Mouse (Mus musculus) heart, embryonic 15.5 days (tissue): ENCODE measurements around the gene Serf2. TPM values are rescaled to one million over a fixed set of nuclear protein-coding genes. Genes with fewer than 3 reads are reported as not detected.
"Not testable (repeated sequence)": the region's sequence is repeated elsewhere in the genome, so short reads cannot be mapped to it uniquely, and the experiment has no call there.

Source experiments
- ATAC-seq: fragments of 200-750 bp; cut with Nextera tagmentation; replicated peaks from 2 replicates; pipeline ENCODE4 v1.8.0; 2017; ENCODE audit warnings: low read depth, moderate TSS enrichment; ENCODE audit not compliant: insufficient number of reproducible peaks, insufficient read depth, low FRiP score
- H3K27ac ChIP-seq: fragments of 300-500 bp; sonication (generic); 2 replicates; pipeline ENCODE4 v1.5.1; 2015; ENCODE audit warnings: mild to moderate bottlenecking, inconsistent platforms
- H3K27me3 ChIP-seq: fragments of 300-500 bp; sonication (generic); 2 replicates; pipeline ENCODE4 v1.6.1; 2015; ENCODE audit warnings: inconsistent platforms
- H3K36me3 ChIP-seq: fragments of 300-500 bp; sonication (generic); 2 replicates; pipeline ENCODE4 v1.6.1; 2015; ENCODE audit warnings: mild to moderate bottlenecking, inconsistent platforms
- H3K4me1 ChIP-seq: fragments of 300-500 bp; sonication (generic); replicated peaks from 2 replicates; pipeline ENCODE4 v1.6.1; 2015; ENCODE audit warnings: inconsistent platforms
- H3K4me2 ChIP-seq: fragments of 300-500 bp; sonication (generic); 2 replicates; pipeline ENCODE4 v1.6.1; 2015; ENCODE audit warnings: inconsistent platforms, mild to moderate bottlenecking, moderate library complexity
- H3K4me3 ChIP-seq: fragments of 300-500 bp; sonication (generic); 2 replicates; pipeline ENCODE4 v1.5.1; 2015; ENCODE audit warnings: mild to moderate bottlenecking, inconsistent platforms
- H3K9ac ChIP-seq: fragments of 300-500 bp; sonication (generic); 2 replicates; pipeline ENCODE4 v1.6.1; 2015; ENCODE audit warnings: mild to moderate bottlenecking, inconsistent platforms
- H3K9me3 ChIP-seq: fragments of 300-500 bp; sonication (generic); replicated peaks from 2 replicates; pipeline ENCODE4 v1.6.1; 2016; ENCODE audit warnings: inconsistent platforms
- WGBS: fragments of 180-500 bp; shearing (Covaris S2); methylation state at CpG from one replicate; pipeline ENCODE4 v1.1.7; 2015; ENCODE audit warnings: mixed read lengths; 5-methylcytosine and 5-hydroxymethylcytosine counted together
- polyA plus RNA-seq: library from polyadenylated mRNA; unstranded; fragments of >200 nt; fragmentation: Nextera tagmentation; extraction: Ambion mirVana; gene quantifications from 2 replicates; pipeline ENCODE4 v1.2.1, GENCODE M21; 2015

Gene Serf2
- polyA plus RNA-seq, 1 experiment from 2014 or later = 549 TPM

DNA sequence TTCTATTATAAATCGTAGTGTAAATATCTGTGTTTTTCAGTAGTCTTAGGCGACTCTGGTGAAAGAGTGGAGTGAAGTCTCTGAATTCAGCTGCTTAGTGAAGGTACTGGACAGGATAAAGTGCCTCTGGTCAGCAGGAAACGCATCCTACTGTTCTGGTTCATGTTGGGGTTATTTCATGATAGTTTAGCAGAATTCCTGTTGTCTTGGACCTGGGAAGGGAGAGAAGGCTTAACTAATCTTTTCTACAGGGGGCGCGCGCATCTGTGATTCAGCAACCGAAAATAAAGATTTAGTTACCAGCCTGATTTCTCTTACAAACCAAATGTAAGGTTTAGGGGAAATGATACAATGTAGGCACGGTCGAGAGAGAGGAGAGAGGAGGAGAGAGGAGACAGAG is 859 bp upstream of the Serf2 start:
- Histone ChIP-seq H3K9me3 (no peaks in the 10 kb centered on the region), H3K27me3 (no peaks in the 10 kb centered on the region), H3K9ac (peak overlapping the region; percentile 65), H3K4me3 (peak overlapping the region; percentile 99), H3K4me1 (peaks cover 29% of the 10 kb centered on the region), H3K4me2 (peak overlapping the region; percentile 82), H3K27ac (peak overlapping the region; percentile 98), H3K36me3 (peaks cover 13% of the 10 kb centered on the region)
- no peak for ATAC-seq
- WGBS = 16% methylated on average over 9 of the region's 9 CpGs

DNA sequence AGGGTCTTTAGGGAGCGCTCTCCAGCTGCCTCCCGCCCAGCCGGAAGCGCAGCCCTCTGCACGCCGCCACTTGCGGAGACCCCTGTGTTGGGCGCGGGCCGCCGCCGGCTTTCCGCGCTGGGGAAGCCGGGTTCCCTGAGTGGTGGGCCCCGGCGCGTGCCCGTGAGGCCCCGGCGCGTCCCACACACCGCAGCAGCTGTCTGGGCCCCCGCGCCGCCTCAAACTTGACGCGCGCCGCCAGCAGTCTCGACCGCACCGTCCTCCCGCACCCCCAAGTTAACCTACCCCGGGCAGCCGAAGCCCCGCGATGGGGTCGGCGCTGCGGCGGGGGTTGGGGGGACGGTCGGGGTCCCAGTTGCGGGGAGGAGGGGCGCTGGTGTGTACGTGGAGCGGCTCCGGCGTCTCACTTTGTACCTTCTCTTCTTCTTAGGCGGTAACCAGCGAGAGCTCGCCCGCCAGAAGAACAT is 583 bp downstream of the Serf2 start:
- no peaks in the 10 kb centered on the region for H3K27me3 ChIP-seq
- H3K4me1 ChIP-seq = peaks cover 38% of the 10 kb centered on the region
- peak overlapping the region; percentile 99 for H3K4me3 ChIP-seq
- H3K9me3 ChIP-seq = no peaks in the 10 kb centered on the region
- peak overlapping the region; percentile 98 for H3K27ac ChIP-seq
- under 1% methylated on average over 54 of the region's 54 CpGs for WGBS
- H3K9ac ChIP-seq = peak overlapping the region; percentile 100
- peaks cover 25% of the 10 kb centered on the region for H3K36me3 ChIP-seq
- ATAC-seq = peak; percentile 21
- H3K4me2 ChIP-seq = peak overlapping the region; percentile 79

DNA sequence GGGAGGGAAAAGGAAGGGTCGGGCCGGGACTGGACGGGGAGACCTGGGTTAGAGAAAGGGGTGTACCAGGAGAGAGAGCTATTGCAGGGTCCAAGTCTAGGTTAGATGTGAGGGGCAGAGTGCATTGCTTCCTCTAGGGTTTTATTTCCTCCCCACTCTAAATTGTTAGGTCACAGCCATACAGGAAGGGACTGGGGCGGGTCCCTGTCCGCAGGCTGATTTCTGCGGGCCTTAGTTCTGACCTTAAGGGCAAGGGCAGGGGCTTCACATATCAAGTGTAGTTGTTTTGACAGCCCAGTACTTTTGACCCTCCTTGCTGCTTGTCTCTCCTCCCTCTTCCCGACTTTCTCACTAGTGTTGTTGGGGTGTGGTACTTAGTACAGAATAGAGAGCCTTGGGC is 1.1 kb downstream of the Serf2 start:
- no peak for ATAC-seq
- peaks cover 25% of the 10 kb centered on the region for H3K36me3 ChIP-seq

DNA sequence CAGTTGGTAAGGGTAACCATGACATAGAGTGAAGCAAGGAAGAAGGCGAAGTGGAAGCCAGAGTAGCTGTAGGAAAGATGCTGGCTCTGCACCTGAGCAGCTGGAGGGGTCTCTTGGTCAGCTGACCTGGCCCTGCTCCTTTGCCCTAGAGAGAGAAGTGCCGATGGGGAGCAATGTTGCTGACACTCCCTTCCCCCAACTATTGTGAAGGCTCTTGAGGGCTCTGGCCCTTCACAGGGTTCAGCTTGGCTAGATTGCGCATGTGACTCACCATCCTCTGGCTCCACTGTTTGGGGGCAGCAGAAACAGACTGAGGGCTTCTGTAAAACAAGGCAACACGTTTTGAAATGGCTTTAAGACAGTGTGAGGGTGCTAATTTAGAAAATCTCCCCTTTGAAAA is 3.4 kb downstream of the Serf2 start:
- Histone ChIP-seq H3K27me3 (no peaks in the 10 kb centered on the region), H3K4me3 (no peak overlapping the region), H3K4me2 (peak overlapping the region; percentile 26; the same call in 1 of the 2 replicates), H3K4me1 (peaks cover 43% of the 10 kb centered on the region), H3K9ac (no peak overlapping the region), H3K9me3 (no peaks in the 10 kb centered on the region), H3K27ac (peak overlapping the region; percentile 73), H3K36me3 (peaks cover 25% of the 10 kb centered on the region)
- no peak for ATAC-seq
- 58% methylated on average over 4 of the region's 4 CpGs for WGBS

More for the DNA sequence above, 1.1 kb downstream of the Serf2 start:
- no peaks in the 10 kb centered on the region for H3K9me3 ChIP-seq
- peak overlapping the region; percentile 100 for H3K9ac ChIP-seq
- 0% methylated on average over 7 of the region's 7 CpGs for WGBS
- H3K4me1 ChIP-seq = peaks cover 38% of the 10 kb centered on the region
- no peaks in the 10 kb centered on the region for H3K27me3 ChIP-seq
- H3K27ac ChIP-seq = peak overlapping the region; percentile 98
- H3K4me3 ChIP-seq = peak overlapping the region; percentile 99
- peak overlapping the region; percentile 79 for H3K4me2 ChIP-seq

DNA sequence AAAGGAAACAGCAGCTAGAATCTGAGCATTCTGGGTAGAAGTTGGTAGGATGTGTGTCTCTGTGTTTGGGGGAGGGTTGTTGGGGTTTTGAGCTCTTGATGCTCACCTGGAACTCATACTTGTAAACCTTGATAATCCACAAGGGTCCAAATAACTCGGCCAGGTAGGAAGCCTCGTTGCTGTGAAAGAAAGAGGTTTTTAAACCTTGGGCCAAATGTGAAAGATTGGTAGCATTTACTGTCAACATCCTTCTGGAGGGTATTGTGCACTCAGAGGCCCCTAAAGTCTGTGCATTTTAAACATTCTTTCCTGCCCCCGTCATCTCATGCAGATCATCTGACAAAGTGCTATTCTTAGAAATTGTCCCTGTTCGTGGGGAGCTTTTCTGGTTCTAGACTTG is 4.0 kb downstream of the Serf2 start, which contains the start of gene Hypk:
TSS of gene Hypk (plus strand) at position 301 of the 400 bp plus-strand sequence.
- Histone ChIP-seq H3K4me1 (peaks cover 45% of the 10 kb centered on the region), H3K4me3 (no peak within 1 kb of the TSS), H3K9ac (0 out of 2 replicates have a peak within 1 kb of the TSS, but pooled peaks have one; percentile 10), H3K27ac (peak within 1 kb of the TSS; percentile 73), H3K9me3 (no peaks in the 10 kb centered on the region), H3K36me3 (peaks cover 25% of the 10 kb centered on the region), H3K4me2 (peak within 1 kb of the TSS; percentile 26), H3K27me3 (no peaks in the 10 kb centered on the region)
- ATAC-seq = no peak
- WGBS = 39% methylated on average over 4 of the region's 4 CpGs

DNA sequence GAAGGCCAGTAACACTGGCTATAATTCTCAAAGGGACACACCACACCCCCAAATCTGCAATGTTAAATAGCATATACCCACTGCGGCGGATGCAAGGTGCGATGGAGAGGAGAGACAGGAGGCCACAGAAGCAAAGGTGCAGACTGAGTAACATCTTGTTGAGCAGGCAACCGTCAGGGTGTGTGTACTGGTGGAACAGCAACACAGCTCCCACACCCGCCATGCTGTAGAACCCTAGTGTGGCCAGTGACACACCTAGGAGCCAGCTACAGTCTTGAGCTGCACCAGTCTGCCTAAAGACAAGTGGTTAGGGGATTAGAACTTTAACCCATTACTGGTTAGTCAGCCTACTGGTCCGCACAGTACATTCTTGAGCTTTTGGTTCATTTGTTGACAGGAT is 4.9 kb downstream of the Serf2 start:
- H3K27ac ChIP-seq = peak overlapping the region; percentile 73
- H3K4me1 ChIP-seq = peaks cover 44% of the 10 kb centered on the region
- ATAC-seq = no peak
- peaks cover 32% of the 10 kb centered on the region for H3K36me3 ChIP-seq
- no peaks in the 10 kb centered on the region for H3K27me3 ChIP-seq
- H3K4me3 ChIP-seq = no peak overlapping the region
- H3K9ac ChIP-seq = no peak overlapping the region
- H3K9me3 ChIP-seq = no peaks in the 10 kb centered on the region
- 80% methylated on average over 6 of the region's 6 CpGs for WGBS
- H3K4me2 ChIP-seq = no peak overlapping the region

DNA sequence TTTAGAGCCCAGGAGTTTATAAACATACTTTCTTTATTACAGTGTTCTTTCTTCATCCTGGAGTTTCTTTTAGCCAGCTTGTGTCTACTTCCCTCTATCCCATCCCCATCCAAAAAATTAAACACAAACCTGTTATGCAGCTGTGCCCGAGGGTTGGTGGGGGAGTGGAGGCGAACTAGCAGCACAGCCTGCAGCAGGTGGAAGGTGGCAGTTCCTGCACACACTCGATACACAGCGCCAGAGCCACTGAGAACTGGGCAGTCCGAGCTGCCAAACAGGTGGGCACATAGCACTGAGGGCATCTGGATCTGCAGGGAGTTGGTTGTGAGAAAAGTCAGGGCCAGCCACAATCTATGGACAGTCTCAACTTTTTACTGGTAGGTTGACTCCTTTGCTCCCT is 6.5 kb downstream of the Serf2 start:
- Histone ChIP-seq H3K4me2 (no peak overlapping the region), H3K9me3 (no peaks in the 10 kb centered on the region), H3K27ac (no peak overlapping the region), H3K4me3 (no peak overlapping the region), H3K9ac (no peak overlapping the region), H3K4me1 (peaks cover 39% of the 10 kb centered on the region), H3K36me3 (peaks cover 41% of the 10 kb centered on the region), H3K27me3 (no peaks in the 10 kb centered on the region)
- 69% methylated on average over 5 of the region's 5 CpGs for WGBS
- no peak for ATAC-seq

DNA sequence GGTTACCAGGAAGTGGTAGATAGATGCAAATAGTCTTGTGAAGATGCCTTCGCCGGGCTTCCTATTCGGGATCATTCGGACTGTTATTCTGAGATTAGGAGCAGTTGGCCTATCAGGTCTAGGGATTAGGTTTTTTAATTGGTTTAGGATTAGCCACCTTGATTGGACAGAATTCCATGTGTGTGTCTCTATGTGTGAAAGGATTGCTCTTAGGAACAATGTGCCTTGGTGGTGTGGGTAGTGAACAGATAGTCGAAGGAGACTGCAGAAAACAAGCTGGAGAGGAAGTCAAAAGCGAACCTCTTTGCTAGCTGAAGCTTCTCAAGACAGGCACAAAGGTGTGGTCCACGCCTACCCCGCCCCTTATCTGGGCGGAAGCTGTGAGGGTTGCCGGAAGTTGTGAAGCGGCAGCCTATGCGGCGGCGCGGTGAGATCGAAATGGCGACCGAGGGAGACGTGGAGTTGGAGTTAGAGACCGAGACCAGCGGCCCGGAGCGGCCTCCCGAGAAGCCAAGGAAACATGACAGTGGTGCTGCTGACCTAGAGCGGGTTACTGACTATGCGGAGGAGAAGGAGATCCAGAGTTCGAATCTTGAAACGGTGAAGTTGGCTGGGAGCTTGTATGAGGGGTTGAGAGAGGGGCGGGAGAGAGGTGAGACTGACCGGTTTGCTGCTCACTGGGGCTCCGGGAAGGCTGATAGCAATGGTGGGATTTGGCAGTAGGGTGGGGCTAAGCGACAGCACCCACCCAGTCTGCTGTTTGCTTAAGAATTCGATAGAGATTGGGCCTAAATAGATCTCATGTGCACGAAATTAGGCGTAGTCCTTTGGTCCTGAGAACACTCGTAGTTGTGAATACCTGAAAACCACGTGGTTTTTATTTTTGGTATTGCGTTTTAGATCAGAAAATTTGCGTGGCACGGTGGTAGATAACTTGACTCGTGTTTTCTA is 8.0 kb downstream of the Serf2 start, which contains the start of gene Serinc4:
TSS of gene Serinc4 (minus strand) at position 90 of the 951 bp plus-strand sequence.
- 3% methylated on average over 41 of the region's 41 CpGs for WGBS
- no peaks in the 10 kb centered on the region for H3K27me3 ChIP-seq
- H3K36me3 ChIP-seq = peaks cover 45% of the 10 kb centered on the region; the same call in 1 of the 2 replicates
- ATAC-seq = peak; percentile 88
- H3K9ac ChIP-seq = peak within 1 kb of the TSS; percentile 70
- H3K9me3 ChIP-seq = no peaks in the 10 kb centered on the region
- H3K27ac ChIP-seq = peak within 1 kb of the TSS; percentile 78
- peak within 1 kb of the TSS; percentile 72 for H3K4me3 ChIP-seq
- H3K4me2 ChIP-seq = peak within 1 kb of the TSS; percentile 65
- peaks cover 31% of the 10 kb centered on the region for H3K4me1 ChIP-seq

DNA sequence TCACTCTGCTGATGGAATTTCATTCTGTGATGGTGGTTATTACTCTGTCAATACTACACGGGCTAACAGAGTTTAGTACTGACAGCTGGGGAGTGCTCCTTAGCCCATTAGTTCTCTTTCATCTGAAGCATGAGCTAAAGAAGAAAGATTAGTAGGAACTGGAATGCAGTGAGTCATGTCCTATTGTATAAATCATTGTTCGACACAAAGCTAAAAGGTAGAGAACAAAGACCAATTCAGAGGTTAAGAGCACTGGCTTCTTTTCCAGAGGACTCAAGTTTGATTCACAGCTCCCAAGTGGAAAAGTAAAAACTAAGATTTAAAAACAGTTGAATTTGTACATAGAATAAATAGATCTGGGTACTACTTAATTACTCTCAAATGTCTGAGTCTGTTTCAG is 11.1 kb downstream of the Serf2 start:
- peaks cover 23% of the 10 kb centered on the region; the same call in 1 of the 2 replicates for H3K36me3 ChIP-seq
- no peaks in the 10 kb centered on the region for H3K27me3 ChIP-seq
- H3K27ac ChIP-seq = no peak overlapping the region
- no peak overlapping the region for H3K9ac ChIP-seq
- H3K4me3 ChIP-seq = no peak overlapping the region
- H3K4me1 ChIP-seq = peaks cover 11% of the 10 kb centered on the region
- H3K4me2 ChIP-seq = no peak overlapping the region
- H3K9me3 ChIP-seq = no peaks in the 10 kb centered on the region
- no peak for ATAC-seq
- 62% methylated on average over 2 of the region's 2 CpGs for WGBS

DNA sequence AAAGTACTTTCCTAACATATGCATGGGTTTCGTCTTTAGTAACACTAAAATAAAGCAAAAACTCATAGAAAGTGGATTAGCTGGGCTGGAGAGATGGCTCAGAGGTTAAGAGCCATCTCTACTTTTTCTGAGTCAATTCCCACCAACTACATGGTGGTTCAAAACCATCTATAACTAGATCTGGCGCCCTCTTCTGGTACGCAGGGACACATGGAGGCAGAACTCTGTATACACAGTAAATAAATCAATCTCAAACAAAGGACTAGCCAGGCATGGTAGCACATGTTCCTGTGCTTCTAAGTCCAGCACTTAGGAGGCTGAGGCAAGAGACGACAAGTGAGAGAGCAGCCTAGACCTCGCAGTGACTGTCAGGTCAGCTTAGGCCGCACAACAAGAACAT is 20.0 kb downstream of the Serf2 start:
- H3K27me3 ChIP-seq, H3K4me1 ChIP-seq, H3K9me3 ChIP-seq, H3K27ac ChIP-seq, ATAC-seq, H3K4me2 ChIP-seq, H3K4me3 ChIP-seq, H3K9ac ChIP-seq, H3K36me3 ChIP-seq: not testable (repeated sequence)
- 67% methylated on average over 3 of the region's 6 CpGs for WGBS

DNA sequence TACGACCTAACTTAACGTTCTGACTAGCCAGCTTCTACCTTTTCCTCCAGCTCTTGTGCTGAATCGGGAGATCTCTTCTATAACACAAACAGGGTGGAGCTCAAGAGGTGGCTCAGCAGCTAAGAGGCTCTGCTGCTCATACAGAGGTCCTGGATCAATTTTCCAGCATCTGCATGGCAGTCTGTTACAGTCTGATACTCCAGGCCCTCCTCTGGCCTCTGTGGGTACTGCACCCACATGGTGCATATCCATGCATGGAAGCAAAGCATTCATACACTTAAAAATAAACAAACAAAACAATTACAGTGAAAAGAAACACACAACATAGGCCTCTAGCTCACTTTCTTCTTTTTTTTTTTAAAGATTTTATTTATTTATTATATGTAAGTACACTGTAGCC is 23.8 kb downstream of the Serf2 start:
- H3K4me1 ChIP-seq, H3K27ac ChIP-seq, H3K9me3 ChIP-seq, H3K4me3 ChIP-seq, H3K27me3 ChIP-seq, H3K36me3 ChIP-seq, ATAC-seq, H3K9ac ChIP-seq: not testable (repeated sequence)
- 95% methylated on average over 3 of the region's 3 CpGs for WGBS
- peak overlapping the region; percentile 75 for H3K4me2 ChIP-seq
